Mouse (Mus musculus) heart, adult 10 weeks (tissue): ENCODE measurements around the gene Jrkl. TPM values are rescaled to one million over a fixed set of nuclear protein-coding genes. Genes with fewer than 3 reads are reported as not detected.

Experiments used
- polyA plus RNA-seq: library from polyadenylated mRNA; stranded (reverse); fragments of 350-450 nt; fragmentation: Illumina TruSeq; extraction: RNeasy Lipid Tissue Mini Kit (QIAGEN cat#74804); gene quantifications from one replicate; pipeline ENCODE4 v1.2.3, GENCODE M21; 2014; ENCODE audit warnings: low read depth, low replicate concordance

Gene Jrkl
- polyA plus RNA-seq = 7.1 TPM

DNA sequence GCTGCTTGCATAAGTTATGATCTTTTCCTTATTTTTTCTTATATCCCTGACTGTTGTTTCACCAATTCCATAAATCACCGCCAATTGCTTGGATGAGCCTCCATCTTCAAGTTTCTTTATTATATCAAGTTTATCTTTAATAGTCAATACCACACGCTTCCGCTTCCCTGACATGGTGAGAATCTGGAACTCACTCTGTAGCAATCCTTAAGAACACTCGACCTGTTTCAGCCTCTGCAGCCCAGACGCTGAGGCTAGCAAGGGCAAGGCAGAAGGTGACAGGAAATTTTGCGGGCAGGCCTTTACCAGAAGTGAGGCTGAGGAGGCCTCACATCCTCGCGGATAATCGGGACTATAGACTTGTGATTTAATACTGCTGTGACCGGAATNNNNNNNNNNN is at the start of gene Jrkl:
Gene Jrkl, minus strand, starts transcription at position 349 of the 400 bp plus-strand sequence.

DNA sequence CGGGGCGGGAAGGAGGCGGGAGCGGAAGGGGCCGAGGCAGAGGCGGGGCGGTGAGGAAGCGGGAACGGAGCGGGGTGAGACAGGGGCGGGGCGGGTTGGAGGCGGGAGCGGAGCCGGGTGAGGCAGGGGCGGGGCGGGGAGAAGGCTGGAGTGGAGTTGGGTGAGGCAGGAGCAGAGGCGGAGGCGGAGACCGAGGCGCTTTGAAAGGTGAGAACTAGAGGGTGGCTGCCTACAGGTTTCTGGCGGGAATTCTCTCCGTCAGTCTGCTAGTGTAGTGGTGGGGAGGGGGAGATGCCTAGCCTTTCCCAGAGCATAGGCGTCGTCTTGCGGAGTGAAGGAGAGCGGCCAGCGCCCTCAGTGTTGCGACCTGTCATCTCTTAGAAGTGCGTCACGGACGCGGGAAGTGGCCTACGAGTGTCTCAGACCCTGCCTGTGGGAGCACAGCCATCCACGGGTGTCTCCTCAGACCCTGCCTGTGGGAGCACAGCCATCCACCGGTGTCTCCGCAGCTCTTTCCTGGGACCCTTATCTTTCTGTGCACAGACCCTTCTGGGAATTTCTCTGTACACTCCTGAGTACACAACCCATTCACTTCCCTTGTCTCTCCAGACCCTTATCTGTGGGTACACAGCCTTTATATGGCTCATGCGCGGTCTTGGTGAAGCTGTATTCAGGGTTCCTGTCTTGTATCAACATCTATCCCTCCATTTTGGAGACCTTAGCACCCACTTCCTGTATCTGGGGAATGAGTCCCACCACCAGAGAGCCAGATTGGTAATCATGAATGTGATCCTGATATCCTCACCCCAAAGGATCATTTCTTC is 1.4 kb upstream of the Jrkl start, which contains the start of gene Ccdc82:
Gene Ccdc82, plus strand, starts transcription at position 141 of the 824 bp plus-strand sequence.

Other genes with a start within 250 kb of the Jrkl start
- 13.7 TPM for gene Ccdc82, start 1.1 kb upstream of the Jrkl start, polyA plus RNA-seq
- gene Maml2, start 52.1 kb upstream of the Jrkl start, polyA plus RNA-seq = 5.7 TPM
- gene Gm17571, start 200.9 kb upstream of the Jrkl start, polyA plus RNA-seq = not detected